Mouse (Mus musculus) cortical plate, adult 2 months (tissue): ENCODE measurements around the gene Pzp.

Source experiments
- CTCF ChIP-seq: fragments of 200-500 bp; IDR thresholded peaks from 2 replicates; pipeline ENCODE4 v1.5.1; 2011; ENCODE audit warnings: mild to moderate bottlenecking, control low read depth, low read length; ENCODE audit not compliant: insufficient read depth; ENCODE audit errors: extremely low read depth
- POLR2A ChIP-seq: fragments of 200-500 bp; IDR thresholded peaks from 2 replicates; pipeline ENCODE4 v1.6.1; 2011; ENCODE audit warnings: mild to moderate bottlenecking, low read length, control low read depth; ENCODE audit not compliant: insufficient read depth; ENCODE audit errors: extremely low read depth

GRCm38 (mm10) chr6:128533296-128533695, 6.8 kb upstream of the Pzp start:
- no peak for TF ChIP-seq CTCF
- no peak for TF ChIP-seq POLR2A
